Mouse (Mus musculus) brain, adult 2 months (tissue): ENCODE data around the gene Cntrl.

Source experiments
- DNase-seq: peaks from one replicate; pipeline ENCODE4 v3.0.0; 2011; ENCODE audit warnings: low read depth, low spot score

Cntrl gene

GRCm38 (mm10) chr2:35109141-35109923, at the start of gene Cntrl:
TSS of gene Cntrl (plus strand) at chr2:35109492.
- DNase-seq, result peak; percentile 93

- DNase-seq, result no peak
Observed at GRCm38 (mm10) chr2:35060256-35060655, 49.0 kb upstream of the Cntrl start.

- DNase-seq, result no peak
Observed at GRCm38 (mm10) chr2:35060897-35061296, 48.4 kb upstream of the Cntrl start.

- DNase-seq, result no peak
Observed at GRCm38 (mm10) chr2:35061338-35061737, 48.0 kb upstream of the Cntrl start, which contains the start of gene Hc. TSS of gene Hc (minus strand) at chr2:35061438.

GRCm38 (mm10) chr2:35063333-35064030, 45.8 kb upstream of the Cntrl start:
- no peak for DNase-seq

GRCm38 (mm10) chr2:35066525-35067082, 42.7 kb upstream of the Cntrl start:
- DNase-seq, result no peak

- DNase-seq, result no peak
Observed at GRCm38 (mm10) chr2:35067117-35067516, 42.2 kb upstream of the Cntrl start.

GRCm38 (mm10) chr2:35069124-35069523, 40.2 kb upstream of the Cntrl start:
- DNase-seq, result no peak

- DNase-seq, result no peak
Observed at GRCm38 (mm10) chr2:35070275-35070674, 39.0 kb upstream of the Cntrl start.

- DNase-seq, result no peak
Observed at GRCm38 (mm10) chr2:35072547-35072946, 36.7 kb upstream of the Cntrl start.

- no peak for DNase-seq
Observed at GRCm38 (mm10) chr2:35074328-35074727, 35.0 kb upstream of the Cntrl start.

GRCm38 (mm10) chr2:35079166-35079565, 30.1 kb upstream of the Cntrl start:
- no peak for DNase-seq

- peak; percentile 70 for DNase-seq
Observed at GRCm38 (mm10) chr2:35087418-35087817, 21.9 kb upstream of the Cntrl start.

GRCm38 (mm10) chr2:35100529-35100928, 8.8 kb upstream of the Cntrl start:
- DNase-seq, result no peak

GRCm38 (mm10) chr2:35101443-35101842, 7.8 kb upstream of the Cntrl start, which contains the start of gene AI182371:
TSS of gene AI182371 (minus strand) at chr2:35101543.
- DNase-seq, result no peak

- DNase-seq, result no peak
Observed at GRCm38 (mm10) chr2:35102777-35103176, 6.5 kb upstream of the Cntrl start.

- DNase-seq, result no peak
Observed at GRCm38 (mm10) chr2:35103558-35103957, 5.7 kb upstream of the Cntrl start.

GRCm38 (mm10) chr2:35104843-35105242, 4.4 kb upstream of the Cntrl start:
- DNase-seq, result no peak

GRCm38 (mm10) chr2:35107984-35108635, 1.2 kb upstream of the Cntrl start:
- DNase-seq, result peak; percentile 37

GRCm38 (mm10) chr2:35108712-35109111, 580 bp upstream of the Cntrl start:
- DNase-seq, result peak; percentile 83

- no peak for DNase-seq
Observed at GRCm38 (mm10) chr2:35109924-35110304, 622 bp downstream of the Cntrl start.

GRCm38 (mm10) chr2:35110521-35110920, 1.2 kb downstream of the Cntrl start:
- DNase-seq, result no peak
